Mouse (Mus musculus) bone marrow, adult 2 months (tissue): ENCODE results near the gene Gstm5.

Experiments used
- CTCF ChIP-seq: fragments of 200-500 bp; IDR thresholded peaks from 2 replicates; pipeline ENCODE4 v1.5.1; 2011; ENCODE audit warnings: low read length, control low read depth; ENCODE audit not compliant: control insufficient read depth, insufficient read depth
- POLR2A ChIP-seq: fragments of 200-500 bp; IDR thresholded peaks from 2 replicates; pipeline ENCODE4 v1.6.1; 2011; ENCODE audit warnings: low read depth, mild to moderate bottlenecking, control low read depth, low read length, borderline replicate concordance; ENCODE audit not compliant: control insufficient read depth

- TF ChIP-seq CTCF (no peak), POLR2A (no peak)
Measured at GRCm38 (mm10) chr3:107932128-107932527, 36.5 kb downstream of the Gstm5 start.
